Mouse (Mus musculus): ENCODE measurements around the gene Dph5.
A peak's percentile ranks its signal among the peaks of the same experiment; 100 is the strongest.
"Not testable (repeated sequence)": the region's sequence is repeated elsewhere in the genome, so short reads cannot be mapped to it uniquely, and the experiment has no call there.

Dph5 gene

DNA sequence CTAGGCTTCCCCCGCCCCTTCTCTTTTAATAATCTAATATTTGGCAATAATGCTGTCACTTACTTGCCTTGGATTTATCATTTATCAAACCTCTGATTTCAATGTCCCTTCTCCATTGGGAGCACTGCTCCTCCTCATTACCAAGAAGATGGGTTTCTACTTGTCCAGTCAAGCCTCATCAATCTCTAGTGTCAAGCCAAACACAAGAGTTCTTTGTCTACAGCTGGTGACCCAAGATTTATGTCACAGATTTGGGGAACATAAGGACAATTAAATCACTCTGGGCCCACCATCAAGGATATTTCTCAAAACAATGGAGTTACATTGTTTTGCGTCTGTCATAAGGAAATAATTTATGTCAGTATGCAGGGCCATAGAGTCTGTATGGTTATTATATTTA lies 5.5 kb downstream of the Dph5 start:
- no peak for DNase-seq

DNA sequence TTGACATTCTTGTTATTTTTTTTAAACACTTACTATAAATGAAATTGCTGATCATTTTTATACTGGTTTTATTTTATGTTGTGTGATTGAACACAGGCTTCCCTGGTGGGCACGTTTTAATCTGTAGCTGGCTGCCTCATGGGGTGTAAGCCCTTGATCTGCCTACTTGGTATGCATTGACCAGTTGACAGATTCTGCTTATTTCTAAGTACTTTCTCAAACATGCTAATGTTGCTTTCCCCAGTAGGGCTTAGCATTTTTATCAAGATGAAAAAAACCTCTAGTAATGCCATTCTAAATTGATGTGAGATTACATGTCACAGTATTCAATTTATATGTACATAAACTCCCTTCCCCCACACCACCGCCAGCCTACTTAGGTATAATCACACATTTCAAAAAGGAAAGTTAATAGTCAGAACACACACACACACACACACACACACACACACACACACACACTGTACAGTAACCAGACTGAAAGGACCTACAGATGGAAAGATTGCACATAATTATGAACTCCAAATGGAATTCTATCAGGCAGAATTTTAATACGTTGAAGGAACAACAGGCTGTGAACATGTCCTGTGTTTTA lies 10.8 kb downstream of the Dph5 start:
- no peak for DNase-seq

DNA sequence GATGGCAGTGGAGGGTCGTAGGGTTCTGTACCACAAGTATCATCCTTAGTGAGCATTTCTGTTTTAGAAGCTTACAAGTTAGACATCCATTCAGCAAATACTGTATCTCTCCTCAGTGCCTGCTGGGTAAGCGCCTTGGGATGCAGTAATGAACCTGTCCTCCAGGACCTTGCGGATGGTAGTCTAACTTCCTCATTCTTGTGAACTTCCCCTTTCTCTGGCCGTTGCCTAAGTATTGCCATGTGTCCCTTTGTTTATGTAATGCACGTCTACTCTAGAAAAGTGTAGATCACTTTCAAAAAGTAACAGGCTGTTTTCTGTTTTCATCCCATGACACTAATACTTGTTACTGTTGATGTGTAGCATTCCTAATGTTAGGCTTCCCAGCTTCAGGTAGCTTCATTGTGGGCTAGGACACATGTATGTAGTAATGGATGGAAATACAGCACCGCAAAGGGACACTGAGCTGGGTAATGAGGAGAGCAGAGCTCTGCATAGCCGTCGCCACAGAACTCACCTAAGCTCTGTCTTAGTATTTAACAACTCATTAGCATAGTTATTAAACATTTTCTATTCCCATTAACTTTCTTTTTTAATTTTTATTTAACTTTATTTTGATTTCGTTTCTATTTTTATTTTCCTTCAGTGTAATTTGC lies 14.8 kb downstream of the Dph5 start:
- DNase-seq, result no peak

- no peak for DNase-seq
Measured at GRCm38 (mm10) chr3:115905067-115905466, 17.4 kb downstream of the Dph5 start.

- DNase-seq, result no peak
Measured at GRCm38 (mm10) chr3:115905567-115905966, 17.9 kb downstream of the Dph5 start.

- DNase-seq, result not testable (repeated sequence)
Measured at GRCm38 (mm10) chr3:115907406-115907805, 19.8 kb downstream of the Dph5 start.

DNA sequence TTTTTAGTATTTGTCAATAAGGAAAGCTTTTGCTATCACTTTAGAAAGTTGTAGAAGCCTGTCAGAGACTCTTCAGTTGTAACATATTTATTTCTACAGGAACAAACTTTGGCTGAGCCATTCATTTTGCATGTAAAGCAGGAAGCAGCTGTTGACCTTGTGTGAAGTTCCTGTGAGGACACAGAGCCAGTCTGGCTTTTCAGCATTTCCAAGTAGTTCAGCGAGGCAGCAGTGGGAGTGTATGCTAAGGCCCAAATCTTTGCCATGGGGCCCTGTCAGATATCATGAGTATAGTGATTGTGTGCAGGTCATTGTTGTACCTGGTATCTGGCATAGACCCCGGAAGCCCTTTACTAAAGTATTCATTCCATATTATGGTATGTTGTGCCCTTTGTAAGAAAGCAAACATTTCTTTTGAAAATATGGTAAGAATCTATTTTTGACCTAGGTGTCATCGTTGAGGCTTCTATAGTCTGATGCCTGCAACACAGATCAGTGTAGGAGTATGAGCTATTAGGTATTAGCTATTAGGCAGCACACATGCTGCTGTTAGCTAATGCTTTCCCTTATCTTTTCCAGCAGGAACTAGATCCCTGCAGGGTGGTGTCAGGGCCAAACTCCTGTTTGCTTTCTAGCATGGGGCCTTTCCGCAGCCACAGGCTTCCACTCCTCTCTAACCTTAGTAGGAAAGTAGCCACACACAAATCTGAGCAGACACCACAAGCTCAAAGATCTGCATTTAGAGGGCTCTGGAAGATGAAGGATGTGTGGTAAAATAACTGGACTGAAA lies 37.0 kb downstream of the Dph5 start:
- no peak for DNase-seq

- DNase-seq, result no peak
Measured at GRCm38 (mm10) chr3:115926531-115926930, 38.9 kb downstream of the Dph5 start.

DNA sequence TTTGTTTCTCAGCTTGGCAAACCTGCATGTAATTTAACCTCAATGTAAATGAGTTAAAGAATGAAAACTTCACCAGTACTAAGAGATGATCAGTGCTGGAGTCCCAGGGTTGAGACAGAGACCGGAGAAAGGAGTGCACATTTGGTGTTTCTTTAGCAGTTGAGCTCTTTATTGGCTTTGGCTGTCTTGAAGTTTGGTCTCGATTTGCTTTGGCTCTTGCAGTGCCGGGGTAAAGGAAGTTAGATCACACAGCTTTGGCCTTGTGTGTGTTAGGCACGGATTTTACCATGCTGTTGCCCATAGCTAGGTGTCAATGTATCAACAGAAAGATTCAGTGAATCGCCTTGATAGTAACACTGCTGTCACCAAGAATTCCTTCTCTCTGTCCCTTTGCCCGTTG lies 44.1 kb downstream of the Dph5 start:
- no peak for DNase-seq

GRCm38 (mm10) chr3:115933293-115934186 lies 45.9 kb downstream of the Dph5 start:
- DNase-seq, result no peak

DNA sequence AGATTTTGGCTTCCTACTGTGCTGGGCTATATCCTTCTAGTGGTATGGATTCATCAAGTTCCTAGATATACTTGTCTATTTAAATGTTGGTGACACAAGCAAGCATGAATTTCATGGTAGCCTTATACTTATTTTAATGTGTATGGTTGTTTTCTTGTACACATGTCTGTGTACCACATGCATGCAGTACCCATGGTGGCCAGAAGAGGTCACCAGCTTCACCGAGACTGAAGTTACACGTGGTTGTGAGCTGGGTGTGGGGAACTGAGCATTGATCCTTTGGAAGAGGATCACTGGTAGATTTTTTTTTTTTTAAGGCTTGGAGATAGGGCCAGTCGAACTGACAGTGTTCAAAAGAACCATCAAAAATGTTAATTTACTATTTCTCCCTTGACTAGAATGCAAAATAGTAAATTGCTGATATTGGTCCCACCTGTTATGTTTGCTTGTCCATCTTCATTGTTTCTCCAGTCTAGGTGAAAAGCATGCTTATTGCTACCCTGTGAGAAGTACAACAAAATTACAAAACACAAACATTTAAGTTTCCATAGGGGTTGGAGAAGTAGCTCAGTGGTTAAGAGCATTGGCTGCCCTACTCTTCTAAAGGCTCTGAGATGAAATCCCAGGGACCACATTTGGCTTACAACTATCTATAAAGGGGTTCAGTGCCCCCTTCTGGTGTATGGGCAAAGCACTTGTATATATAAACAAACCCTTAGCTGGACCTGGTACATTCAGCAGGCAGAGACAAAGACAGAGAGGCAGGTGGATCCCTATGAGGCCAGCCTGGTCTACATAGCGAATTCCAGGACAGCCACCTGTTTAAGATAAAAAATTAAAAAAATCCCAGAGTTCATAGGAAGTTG lies 49.3 kb downstream of the Dph5 start:
- DNase-seq, result peak; percentile 27

DNA sequence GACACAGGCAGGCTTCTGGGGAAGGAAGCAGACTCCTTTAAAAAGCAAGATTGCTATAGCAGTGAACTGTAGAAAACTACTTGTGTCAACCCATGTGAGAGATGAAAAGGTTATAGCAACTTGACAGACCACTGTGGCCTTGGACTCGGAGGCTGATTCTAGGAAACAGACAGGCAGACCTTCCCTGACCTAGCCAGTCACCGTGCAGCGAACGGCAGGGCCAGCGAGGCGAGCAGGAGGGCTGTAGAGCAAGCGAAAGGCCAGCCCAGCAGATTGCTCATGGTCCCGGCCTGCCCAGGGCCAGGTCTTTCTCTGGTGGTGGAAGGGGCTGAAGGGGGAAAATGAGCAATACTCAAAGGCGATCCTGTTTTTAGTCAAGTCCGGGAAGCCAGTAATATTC lies 50.2 kb downstream of the Dph5 start:
- no peak for DNase-seq

DNA sequence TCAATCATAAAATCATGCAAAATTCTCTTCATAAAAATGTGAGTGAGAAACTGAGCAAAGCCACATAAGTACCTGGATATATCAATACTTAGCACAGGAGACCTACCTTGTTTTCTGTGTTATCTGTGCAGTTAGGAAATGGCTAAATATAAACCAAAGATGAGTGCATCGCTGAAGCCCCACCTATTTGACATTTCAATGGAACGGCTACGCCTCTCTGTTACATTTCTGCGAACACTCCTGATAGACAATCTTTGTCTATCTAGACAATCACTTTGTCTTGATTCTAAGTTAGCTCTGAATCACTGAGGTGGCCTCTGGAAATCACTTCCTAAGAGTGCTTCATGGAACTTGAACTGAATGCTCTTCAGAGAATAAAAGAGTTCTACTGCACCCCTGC lies 52.9 kb downstream of the Dph5 start:
- no peak for DNase-seq

DNA sequence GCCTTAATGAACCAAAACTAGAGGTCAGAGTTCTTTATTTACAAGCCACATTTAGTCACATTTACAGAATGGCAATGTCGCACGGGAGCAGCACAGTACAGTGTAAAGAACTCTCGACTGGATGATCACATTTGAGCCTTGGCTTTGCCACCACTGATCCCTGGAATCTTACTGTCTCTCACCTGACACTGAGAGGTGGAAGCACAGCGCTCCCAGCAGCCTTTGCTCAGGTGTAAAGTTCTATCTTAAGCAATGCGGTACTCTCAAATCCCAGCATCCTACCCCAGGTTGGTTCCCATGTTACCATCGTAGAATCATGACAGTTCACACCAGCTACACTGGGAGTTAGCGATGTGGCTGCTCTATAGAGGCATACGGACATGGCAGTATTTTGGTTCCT lies 53.8 kb downstream of the Dph5 start:
- DNase-seq, result no peak

GRCm38 (mm10) chr3:115944376-115944775 lies 56.7 kb downstream of the Dph5 start:
- no peak for DNase-seq

- DNase-seq, result no peak
Measured at GRCm38 (mm10) chr3:115946272-115946671, 58.6 kb downstream of the Dph5 start.

- DNase-seq, result no peak
Measured at GRCm38 (mm10) chr3:115949220-115949920, 61.7 kb downstream of the Dph5 start.

- no peak for DNase-seq
Measured at GRCm38 (mm10) chr3:115949921-115950877, 62.6 kb downstream of the Dph5 start.

GRCm38 (mm10) chr3:115951221-115951620 lies 63.6 kb downstream of the Dph5 start:
- DNase-seq, result no peak

GRCm38 (mm10) chr3:115952356-115952755 lies 64.7 kb downstream of the Dph5 start:
- DNase-seq, result no peak

All from cerebellum, adult 9-10 months (tissue).